Mouse (Mus musculus) gastrocnemius, postnatal 10 days (tissue): ENCODE data around the gene Nedd8. TPM values are rescaled to one million over a fixed set of nuclear protein-coding genes. Genes with fewer than 3 reads are reported as not detected.

Source experiments
- DNase-seq: peaks from one replicate; pipeline ENCODE4 v3.0.0; 2021; ENCODE audit warnings: mixed read lengths
- long read RNA-seq, 2 experiments: library from polyadenylated mRNA; stranded (forward); transcript quantifications; one replicate each; pipeline ENCODE4 v2.0.0; 2021
- total RNA-seq, 2 experiments: library from RNA; stranded (reverse); gene quantifications; 2 replicates each; pipeline ENCODE4 v1.2.3; 2021

Gene Nedd8
- 100 to 1,000 TPM; 242 to 253 TPM for total RNA-seq
- long read RNA-seq, experiment 1, transcript Nedd8-201 (4 exons, 824 nt), result major isoform, 80 of 84 reads
- long read RNA-seq, experiment 1, partial matches to known transcripts, result 0 of 84 reads
- long read RNA-seq, experiment 1, other reads (novel, unspliced or antisense), result 2 of 84 reads
- long read RNA-seq, experiment 2, transcript Nedd8-201 (4 exons, 824 nt), result major isoform, 61 of 63 reads
- long read RNA-seq, experiment 2, partial matches to known transcripts, result 1 of 63 reads
- long read RNA-seq, experiment 2, other reads (novel, unspliced or antisense), result 1 of 63 reads

DNA sequence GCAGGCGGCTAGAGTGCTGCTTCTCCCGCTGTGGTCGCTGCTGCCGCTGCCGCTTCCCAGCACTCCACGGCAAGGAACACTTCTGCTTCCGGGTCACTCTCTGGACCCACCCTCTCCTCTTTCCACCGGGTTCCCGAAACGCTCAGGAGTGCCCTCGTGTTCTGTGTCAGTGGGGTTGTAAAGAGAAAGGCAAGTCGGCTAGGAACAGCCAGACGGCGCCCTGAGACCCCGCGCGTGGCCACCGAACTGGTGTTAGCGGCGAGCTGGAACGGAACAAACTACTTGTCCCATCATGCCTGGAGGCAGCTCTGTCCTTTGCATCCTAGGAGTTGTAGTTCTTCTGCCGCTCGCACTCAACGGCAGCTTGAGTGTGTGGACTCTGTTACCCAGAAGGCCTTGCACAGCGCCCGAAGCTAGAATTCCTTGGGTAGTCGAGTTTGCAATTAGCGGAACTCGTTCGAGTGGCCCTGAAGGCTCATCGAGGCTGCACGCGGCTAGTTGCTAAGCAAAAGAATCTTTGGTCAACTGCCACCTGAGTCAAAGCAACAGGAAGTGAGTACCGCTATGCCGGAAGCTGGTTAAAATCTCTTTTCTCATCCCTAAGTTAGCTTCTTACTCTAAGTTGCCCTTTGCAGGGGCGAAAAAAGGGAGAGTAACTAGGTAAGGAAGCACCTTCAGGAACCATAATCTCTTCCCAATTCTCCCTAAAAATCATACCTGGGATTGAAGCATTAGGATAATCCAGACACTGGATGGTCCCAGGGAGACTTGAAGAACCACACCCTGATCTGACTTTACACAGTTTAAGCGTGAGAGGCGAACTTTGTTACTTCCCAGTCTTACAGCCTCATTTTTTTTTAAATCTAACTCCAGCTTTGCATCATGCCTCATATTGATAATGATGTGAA is at the start of gene Nedd8, which contains the start of gene Gmpr2:
TSS of gene Nedd8 (minus strand) at position 292 of the 908 bp plus-strand sequence.
TSS of gene Gmpr2 (plus strand) at position 109 of the 908 bp plus-strand sequence.
- peak; percentile 65 for DNase-seq

GRCm38 (mm10) chr14:55721076-55721475 is 49.2 kb upstream of the Nedd8 start:
- no peak for DNase-seq

GRCm38 (mm10) chr14:55720666-55721065 is 48.7 kb upstream of the Nedd8 start:
- DNase-seq, result no peak

DNA sequence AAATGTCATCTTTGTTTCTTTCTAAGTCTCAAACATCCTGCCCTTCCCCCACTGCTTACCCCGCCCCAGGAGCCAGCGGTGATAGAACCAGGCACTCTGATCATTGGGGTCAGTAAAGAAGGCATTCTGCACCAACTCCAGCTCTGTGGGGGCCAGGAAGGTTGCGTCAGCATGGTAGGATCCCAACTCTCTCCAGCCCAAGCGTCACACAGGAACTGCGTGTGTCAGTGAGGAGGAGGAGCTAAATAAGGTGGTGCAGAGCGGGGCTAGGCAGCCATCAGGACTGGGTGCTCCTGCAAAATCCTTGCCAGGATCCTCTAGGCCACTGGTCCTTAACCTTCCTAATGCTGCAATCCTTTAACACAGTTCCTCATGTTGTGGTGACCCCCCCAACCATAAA is 47.8 kb upstream of the Nedd8 start:
- no peak for DNase-seq

GRCm38 (mm10) chr14:55716884-55717283 is 45.0 kb upstream of the Nedd8 start:
- no peak for DNase-seq

GRCm38 (mm10) chr14:55716271-55716670 is 44.3 kb upstream of the Nedd8 start:
- DNase-seq, result no peak

GRCm38 (mm10) chr14:55714893-55715292 is 43.0 kb upstream of the Nedd8 start:
- DNase-seq, result no peak

GRCm38 (mm10) chr14:55713729-55714122 is 41.8 kb upstream of the Nedd8 start, which contains the start of gene Tgm1:
Gene Tgm1 (minus strand): TSS chr14:55713926.
- DNase-seq, result no peak

DNA sequence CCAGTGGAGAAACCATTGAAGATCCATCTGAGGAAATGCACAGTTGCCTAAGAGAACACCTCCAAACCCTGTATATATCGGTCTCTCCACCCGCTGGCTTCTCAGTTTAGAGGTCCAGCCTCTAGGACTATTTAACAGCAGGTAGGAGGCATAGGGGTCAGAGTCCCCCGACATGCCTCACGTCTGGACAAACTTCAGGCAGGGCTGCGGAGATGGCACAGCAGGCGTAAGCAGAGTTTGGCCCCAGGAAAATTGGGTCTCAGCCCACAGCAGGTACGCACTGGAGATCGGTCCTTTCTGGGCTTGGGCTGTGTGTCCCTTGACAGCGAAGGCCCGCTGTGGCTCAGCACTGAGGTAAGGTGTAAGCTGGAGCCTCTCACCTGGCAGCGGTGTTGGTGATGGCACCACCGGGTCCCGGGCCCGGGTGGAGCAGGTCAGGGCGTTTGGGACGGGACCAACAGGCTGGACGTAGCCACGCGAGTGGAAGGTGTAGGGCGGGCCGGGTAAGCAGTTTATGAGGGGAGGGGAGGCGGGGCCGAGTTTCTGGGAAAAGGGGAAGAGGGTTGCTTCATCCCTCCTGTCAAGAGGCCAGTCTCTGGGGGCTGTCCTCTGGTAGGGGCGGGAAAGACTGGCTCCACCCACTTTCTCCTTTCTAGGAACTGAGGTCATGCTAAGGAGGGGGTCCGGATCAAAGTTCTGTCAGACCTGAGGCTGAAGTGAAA is 41.2 kb upstream of the Nedd8 start:
- no peak for DNase-seq

GRCm38 (mm10) chr14:55711786-55712185 is 39.9 kb upstream of the Nedd8 start:
- no peak for DNase-seq

DNA sequence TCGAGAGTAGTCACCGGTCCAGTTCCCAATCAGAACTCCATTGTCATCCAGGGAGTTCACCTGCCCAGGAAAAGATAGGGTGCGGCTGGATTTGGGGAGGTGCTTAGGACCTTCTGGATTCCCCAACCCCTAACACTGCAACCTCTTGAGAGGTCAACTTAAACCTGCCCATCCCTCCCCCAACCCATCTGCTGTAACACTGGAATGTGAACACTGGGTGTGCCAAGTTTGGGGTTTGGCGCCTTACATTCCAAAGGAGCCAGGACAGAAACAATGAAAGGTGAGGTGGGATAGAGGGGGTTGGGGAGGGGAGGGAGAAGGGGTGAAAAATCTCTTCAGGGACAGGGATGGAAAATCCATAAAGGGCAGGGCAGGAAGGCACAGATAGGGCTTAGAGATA is 37.6 kb upstream of the Nedd8 start:
- DNase-seq, result no peak

GRCm38 (mm10) chr14:55707397-55707796 is 35.5 kb upstream of the Nedd8 start:
- DNase-seq, result no peak

DNA sequence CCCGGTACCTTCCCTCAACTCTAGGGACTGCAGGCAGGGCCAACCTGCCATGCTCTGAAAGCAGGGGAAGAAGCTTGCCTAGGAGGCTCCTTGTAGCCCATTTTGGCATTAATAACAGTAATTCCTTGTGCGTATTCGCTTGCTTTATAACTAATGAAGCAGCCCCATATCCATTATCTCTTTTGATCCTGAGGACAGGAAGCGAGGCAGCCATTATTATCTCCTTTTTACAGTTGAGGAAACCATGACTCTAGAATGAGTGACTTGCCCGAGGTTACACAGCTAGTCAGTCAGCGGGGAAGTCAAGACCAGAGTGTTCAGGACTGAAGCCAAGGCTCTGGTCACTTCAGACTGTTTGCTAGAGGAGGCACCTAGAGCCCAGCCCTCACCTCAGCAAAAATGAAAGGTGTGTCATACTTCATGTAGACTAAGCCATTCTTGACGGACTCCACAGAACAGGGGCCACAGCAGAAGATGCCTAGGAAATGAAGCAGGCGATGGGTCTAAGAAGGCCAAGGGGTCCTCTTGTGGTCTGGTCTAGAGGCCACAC is 34.2 kb upstream of the Nedd8 start:
- no peak for DNase-seq

DNA sequence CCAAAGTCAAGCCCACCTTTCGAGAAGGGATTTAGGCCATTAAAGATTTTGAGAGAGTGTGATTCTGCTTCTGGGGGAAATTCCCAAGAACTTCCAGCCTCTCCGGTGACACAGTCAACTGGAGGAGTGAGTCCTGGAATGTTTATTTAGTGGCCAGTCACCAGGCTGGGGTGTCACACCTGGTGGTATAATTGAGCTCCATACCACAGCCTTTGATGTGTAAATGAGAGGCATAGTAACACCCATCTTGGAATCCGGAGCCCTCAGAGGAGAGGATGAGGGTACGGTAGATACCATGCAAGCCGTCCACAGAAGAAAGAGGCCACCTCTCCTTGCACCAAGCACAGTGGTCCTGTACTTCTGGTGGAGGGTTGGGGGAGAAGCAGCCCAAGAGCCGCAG is 30.8 kb upstream of the Nedd8 start:
- no peak for DNase-seq

DNA sequence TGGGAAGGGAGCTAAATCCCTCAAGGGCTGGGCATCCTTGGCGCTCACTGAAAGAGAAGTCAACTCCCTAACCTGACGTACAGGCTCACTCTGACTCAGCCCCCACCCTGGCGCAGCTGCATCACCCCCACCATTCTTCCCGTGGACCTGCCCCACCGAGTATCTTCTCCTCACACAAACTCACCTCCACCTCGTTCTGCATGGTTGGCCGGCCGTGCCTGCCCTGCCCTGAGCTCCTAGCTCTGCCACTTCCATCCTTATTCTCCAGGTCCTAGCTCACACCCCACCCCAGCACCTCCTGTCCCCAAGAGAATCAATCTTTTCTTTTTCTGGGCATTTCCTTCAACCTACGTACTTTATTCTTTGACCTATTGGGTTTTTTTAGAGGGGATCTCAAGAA is 29.2 kb upstream of the Nedd8 start:
- no peak for DNase-seq

DNA sequence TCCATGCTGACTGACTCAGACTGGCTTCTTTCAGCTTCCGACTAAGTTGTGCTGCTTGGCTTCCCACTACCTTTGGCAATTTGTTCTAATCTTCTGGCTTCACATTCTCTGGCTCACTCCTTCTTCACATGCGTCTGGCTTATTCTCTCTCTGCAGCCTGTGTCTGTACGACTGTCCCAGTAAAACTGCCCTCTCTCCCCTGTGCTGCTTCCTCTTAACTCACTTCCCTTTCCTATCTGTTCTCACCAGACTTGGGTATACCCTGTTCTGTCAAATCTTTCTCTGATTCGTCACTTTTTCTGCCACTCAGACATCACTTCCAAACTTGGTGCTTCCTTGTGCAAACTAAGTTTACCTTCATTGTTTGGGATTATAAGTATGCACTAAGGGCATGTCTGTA is 25.3 kb upstream of the Nedd8 start:
- DNase-seq, result no peak

DNA sequence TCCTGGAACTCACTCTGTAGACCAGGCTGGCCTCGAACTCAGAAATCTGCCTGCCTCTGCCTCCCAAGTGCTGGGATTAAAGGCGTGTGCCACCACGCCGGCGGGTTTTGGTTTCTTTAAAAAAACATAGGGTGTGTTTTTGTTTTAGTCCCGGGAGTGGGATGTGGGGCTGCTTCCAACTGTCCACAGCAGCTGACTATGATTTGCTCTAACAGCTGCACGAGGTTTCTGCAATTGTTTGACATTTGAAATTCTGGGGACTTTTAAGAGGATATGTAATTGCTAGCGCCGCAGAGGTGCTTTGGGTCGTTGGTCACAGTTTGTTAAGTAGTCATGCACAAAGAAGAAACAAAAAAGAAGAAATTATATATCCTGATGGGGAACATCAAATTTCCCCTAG is 17.5 kb upstream of the Nedd8 start:
- DNase-seq, result no peak

DNA sequence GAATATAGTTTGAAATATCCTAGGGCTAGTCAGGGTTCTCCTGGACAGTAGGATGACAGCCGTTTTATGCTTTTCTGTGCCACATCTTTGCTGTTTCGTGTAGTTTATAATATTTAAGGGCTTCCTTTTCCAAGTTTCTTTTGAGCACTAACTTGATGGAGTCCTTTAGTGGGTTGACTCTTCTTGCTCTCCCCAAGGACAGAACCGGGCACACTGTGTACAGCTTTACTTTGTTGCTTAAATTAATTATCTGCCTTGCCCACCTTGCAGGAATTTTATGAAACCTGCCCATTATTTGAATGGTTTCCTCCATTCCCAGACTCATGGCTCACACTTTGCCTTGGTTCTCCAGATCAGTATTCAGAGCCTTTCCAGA is 10.2 kb upstream of the Nedd8 start:
- no peak for DNase-seq

DNA sequence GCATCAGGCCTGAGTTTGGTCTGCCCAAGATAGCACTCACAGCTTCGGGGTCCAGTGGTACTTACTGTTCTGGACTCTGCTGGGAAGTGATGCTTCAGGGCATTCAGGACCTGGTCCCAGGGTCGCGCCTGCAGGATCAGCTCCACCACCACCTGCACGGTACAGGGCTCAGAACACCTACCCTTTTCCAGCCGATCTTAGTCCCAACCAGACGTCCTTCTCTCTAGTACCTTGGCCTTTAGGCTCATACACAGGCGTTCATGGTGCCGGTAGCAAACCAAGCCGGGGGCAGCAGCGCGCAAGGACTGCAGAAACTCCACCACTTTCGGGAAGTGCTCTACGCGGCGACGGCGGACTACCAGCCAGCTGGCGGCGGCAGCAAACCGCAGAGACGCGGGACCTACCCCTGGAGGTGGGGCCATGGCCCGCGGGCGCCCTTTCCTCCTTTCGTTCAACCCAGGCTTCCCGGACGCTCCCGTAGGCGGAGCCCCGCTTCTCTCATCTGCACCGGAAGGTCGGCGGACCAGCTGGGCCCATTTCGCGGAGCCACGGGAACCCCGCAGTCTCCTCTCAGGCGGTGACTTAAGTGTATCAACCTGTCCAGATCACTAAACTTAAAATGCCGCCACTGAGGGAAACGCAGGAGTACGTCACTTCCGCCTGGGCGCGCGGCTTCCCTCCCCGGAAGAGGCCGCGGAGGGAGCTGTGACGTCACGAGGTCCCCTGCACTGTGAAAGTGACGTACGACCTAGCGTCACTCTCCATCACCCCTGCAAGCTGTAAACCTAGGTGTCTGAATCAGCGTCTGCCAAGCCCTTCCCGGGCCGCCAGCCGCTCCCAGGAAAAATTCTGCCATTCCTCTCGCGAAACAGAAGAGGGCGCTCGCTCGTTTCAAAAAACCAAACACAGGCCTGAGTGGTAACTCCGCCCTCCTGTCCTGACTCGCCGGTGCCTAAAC is 9.5 kb upstream of the Nedd8 start, which contains the start of gene Tinf2:
TSS of gene Tinf2 (minus strand) at position 661 of the 958 bp plus-strand sequence.
- DNase-seq, result peak; percentile 86

- DNase-seq, result no peak
These were observed 5.7 kb upstream of the Nedd8 start for GRCm38 (mm10) chr14:55677615-55678014.

DNA sequence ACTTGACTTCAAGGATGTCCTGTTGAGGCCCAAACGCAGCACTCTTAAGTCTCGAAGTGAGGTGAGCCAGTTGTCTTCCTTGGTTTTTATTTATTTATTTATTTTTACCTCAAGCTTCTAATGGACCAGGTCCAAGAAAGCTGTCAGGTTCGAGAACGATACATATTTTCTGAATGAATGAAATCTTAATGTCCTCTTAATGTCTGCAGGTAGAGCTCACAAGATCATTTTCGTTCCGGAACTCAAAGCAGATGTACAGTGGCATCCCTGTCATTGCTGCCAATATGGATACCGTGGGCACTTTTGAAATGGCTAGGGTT is 777 bp upstream of the Nedd8 start:
- DNase-seq, result no peak
